Mouse (Mus musculus) midbrain, embryonic 11.5 days (tissue): ENCODE results near the gene Pdia6. TPM values are rescaled to one million over a fixed set of nuclear protein-coding genes. Genes with fewer than 3 reads are reported as not detected.

Experiments used
- ATAC-seq: fragments of 200-750 bp; cut with Nextera tagmentation; 2 replicates; pipeline ENCODE4 v1.8.0; 2017; ENCODE audit warnings: moderate TSS enrichment, moderate library complexity; ENCODE audit not compliant: low FRiP score
- DNase-seq: peaks from one replicate; pipeline ENCODE4 v3.0.0; 2015; ENCODE audit warnings: low spot score; ENCODE audit errors: missing footprints
- H3K27ac ChIP-seq: fragments of 300-500 bp; sonication (generic); 2 replicates; pipeline ENCODE4 v1.5.1; 2014; ENCODE audit warnings: low read depth, low read length
- H3K27me3 ChIP-seq: fragments of 300-500 bp; sonication (generic); 2 replicates; pipeline ENCODE4 v1.6.1; 2014; ENCODE audit warnings: mild to moderate bottlenecking, low read length, moderate library complexity, mixed read lengths; ENCODE audit not compliant: control insufficient read depth, insufficient read depth
- H3K36me3 ChIP-seq: fragments of 300-500 bp; sonication (generic); 2 replicates; pipeline ENCODE4 v1.6.1; 2014; ENCODE audit warnings: mild to moderate bottlenecking, low read length, moderate library complexity, mixed read lengths; ENCODE audit not compliant: control insufficient read depth, insufficient read depth
- H3K4me1 ChIP-seq: fragments of 300-500 bp; sonication (generic); 2 replicates; pipeline ENCODE4 v1.6.1; 2014; ENCODE audit warnings: low read length; ENCODE audit not compliant: control insufficient read depth, insufficient read depth
- H3K4me2 ChIP-seq: fragments of 300-500 bp; sonication (generic); 2 replicates; pipeline ENCODE4 v1.6.1; 2014; ENCODE audit warnings: mild to moderate bottlenecking, moderate library complexity
- H3K4me3 ChIP-seq: fragments of 300-500 bp; sonication (generic); 2 replicates; pipeline ENCODE4 v1.5.1; 2014; ENCODE audit warnings: low read depth, low read length
- H3K9ac ChIP-seq: fragments of 300-500 bp; sonication (generic); 2 replicates; pipeline ENCODE4 v1.6.1; 2014; ENCODE audit warnings: low read length
- H3K9me3 ChIP-seq: fragments of 300-500 bp; sonication (generic); 2 replicates; pipeline ENCODE4 v1.6.1; 2016; ENCODE audit warnings: low read length; ENCODE audit not compliant: control insufficient read depth
- WGBS: fragments of 180-500 bp; shearing (Covaris S2); extraction: QIAGEN DNeasy Blood & Tissue Kit; methylation state at CpG from one replicate; pipeline ENCODE4 v1.1.7; 2014; 5-methylcytosine and 5-hydroxymethylcytosine counted together
- polyA plus RNA-seq: library from polyadenylated mRNA; unstranded; fragments of >200 nt; fragmentation: Nextera tagmentation; extraction: Ambion mirVana; gene quantifications from 2 replicates; pipeline ENCODE4 v1.2.1, GENCODE M21; 2014

Pdia6 gene
- polyA plus RNA-seq, 1 experiment from 2014 or later = 540 TPM

DNA sequence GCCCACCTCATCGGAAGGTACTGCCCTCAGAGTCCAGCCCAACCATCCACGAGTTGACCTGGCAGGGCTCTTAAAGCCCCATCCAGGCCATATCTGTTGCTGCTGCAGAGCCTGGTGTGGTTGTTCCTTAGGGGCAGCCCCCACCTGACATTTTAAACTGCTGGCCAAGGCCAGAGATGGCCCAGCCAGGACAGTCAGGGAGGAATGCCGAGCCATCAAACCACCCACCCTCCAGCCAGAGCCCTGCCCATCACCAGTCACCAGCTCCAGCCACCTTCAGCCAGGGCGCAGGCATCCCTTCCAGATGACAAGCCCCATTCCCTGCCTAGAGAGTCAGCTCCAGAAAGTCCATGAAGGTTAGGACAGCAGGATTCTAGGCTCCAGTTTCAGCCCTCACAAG is 22.2 kb downstream of the Pdia6 start:
- 79% methylated on average over 4 of the region's 4 CpGs for WGBS
- no peak overlapping the region for H3K4me3 ChIP-seq
- H3K27me3 ChIP-seq = no peaks in the 10 kb centered on the region
- no peak for DNase-seq
- H3K27ac ChIP-seq = no peak overlapping the region
- H3K9me3 ChIP-seq = no peaks in the 10 kb centered on the region
- no peak overlapping the region for H3K4me2 ChIP-seq
- no peaks in the 10 kb centered on the region for H3K4me1 ChIP-seq
- no peak overlapping the region for H3K9ac ChIP-seq
- peaks cover 12% of the 10 kb centered on the region for H3K36me3 ChIP-seq
- no peak for ATAC-seq

DNA sequence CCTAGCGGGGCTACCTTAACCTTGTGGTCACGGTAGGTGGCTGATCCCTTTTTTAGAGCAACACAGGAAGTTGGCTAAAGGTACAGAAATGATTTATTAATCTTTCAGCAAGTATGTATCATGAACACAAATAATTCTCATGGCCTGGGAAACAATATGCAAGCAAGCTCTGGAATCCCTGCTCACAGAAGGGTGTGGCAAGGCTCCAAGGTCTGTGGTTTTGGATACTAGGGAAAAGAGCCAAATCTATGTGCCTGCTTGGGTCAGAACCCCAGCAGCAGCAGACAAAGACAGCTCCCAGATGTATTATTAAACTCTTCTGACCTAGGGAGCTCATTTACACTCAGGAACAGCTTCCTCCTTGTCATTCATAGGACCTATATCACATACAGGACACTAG is 22.7 kb downstream of the Pdia6 start:
- peaks cover 7% of the 10 kb centered on the region for H3K36me3 ChIP-seq
- no peak overlapping the region for H3K4me3 ChIP-seq
- ATAC-seq (no peak), DNase-seq (no peak)
- no peak overlapping the region for H3K4me2 ChIP-seq
- H3K4me1 ChIP-seq = no peaks in the 10 kb centered on the region
- WGBS = 78% methylated on average over 2 of the region's 2 CpGs
- no peaks in the 10 kb centered on the region for H3K9me3 ChIP-seq
- no peak overlapping the region for H3K27ac ChIP-seq
- no peaks in the 10 kb centered on the region for H3K27me3 ChIP-seq
- no peak overlapping the region for H3K9ac ChIP-seq

DNA sequence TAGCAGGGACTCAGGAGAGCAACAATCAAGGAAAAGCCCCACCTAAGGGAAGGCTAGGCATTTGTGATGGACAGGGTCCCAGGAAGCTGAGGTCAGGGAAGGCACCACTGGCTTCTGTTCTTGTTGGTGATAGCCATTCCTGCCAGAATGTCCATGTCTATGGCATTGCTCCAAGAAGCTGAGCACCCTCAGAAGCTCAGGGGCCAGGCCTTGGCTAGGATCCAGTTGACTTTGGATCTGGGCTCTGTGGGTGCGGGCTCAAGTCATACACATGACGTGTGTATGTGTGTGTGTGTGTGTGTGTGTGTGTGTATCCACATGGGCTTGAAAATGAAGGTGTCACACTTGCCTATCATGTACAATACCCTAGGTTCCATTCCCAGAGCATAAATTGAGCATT is 23.6 kb downstream of the Pdia6 start:
- Histone ChIP-seq H3K4me2 (no peak overlapping the region), H3K9me3 (no peaks in the 10 kb centered on the region), H3K27me3 (no peaks in the 10 kb centered on the region), H3K9ac (no peak overlapping the region), H3K27ac (no peak overlapping the region), H3K36me3 (peaks cover 3% of the 10 kb centered on the region; the same call in 1 of the 2 replicates), H3K4me1 (no peaks in the 10 kb centered on the region), H3K4me3 (no peak overlapping the region)
- no peak for DNase-seq
- ATAC-seq = no peak
- 86% methylated on average over 2 of the region's 2 CpGs for WGBS

DNA sequence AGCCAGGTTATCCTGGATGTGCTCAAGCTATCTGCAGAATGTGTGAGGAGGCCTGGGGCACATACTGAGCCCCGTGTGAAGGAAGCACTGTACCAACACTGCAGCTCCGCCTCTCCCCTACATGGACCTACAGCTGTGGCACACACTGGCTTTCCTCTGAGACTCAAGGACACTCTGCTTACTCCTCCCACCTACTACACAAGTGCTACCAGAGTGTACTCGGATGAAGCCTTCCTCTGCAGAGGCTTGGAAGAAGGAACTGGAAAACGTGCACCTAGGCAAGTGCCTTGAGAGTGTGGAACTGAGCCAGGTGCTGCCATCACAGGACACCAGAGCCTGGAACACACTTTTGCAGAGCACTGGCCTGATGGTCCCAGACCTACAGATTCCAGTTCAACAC is 24.2 kb downstream of the Pdia6 start:
- ATAC-seq (no peak), DNase-seq (no peak)
- Histone ChIP-seq H3K4me1 (no peaks in the 10 kb centered on the region), H3K4me2 (no peak overlapping the region), H3K27me3 (no peaks in the 10 kb centered on the region), H3K9ac (no peak overlapping the region), H3K4me3 (no peak overlapping the region), H3K27ac (no peak overlapping the region), H3K36me3 (no peaks in the 10 kb centered on the region), H3K9me3 (no peaks in the 10 kb centered on the region)
- WGBS = 78% methylated on average over 4 of the region's 4 CpGs

DNA sequence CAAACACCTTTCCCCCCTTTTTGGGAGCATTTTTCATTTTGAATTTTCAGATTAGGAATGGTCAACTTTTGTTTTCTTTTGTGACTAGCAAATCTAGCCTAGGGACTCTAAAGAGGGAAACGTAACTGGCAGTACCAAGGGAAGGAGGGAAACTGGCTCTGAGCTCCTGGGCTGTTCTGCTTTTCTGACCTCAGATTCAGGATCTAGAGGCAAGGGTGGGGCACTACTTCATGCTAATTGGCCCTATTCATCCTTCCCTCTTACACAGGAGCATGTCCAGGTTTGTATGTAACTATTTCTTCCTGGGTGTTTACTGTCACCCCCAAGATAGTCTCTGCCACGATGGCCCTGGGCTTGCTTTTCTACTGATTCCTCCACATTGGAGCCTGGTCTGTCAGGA is 30.6 kb downstream of the Pdia6 start:
- Histone ChIP-seq H3K9ac (no peak overlapping the region), H3K36me3 (no peaks in the 10 kb centered on the region), H3K27me3 (no peaks in the 10 kb centered on the region), H3K4me1 (no peaks in the 10 kb centered on the region), H3K4me3 (no peak overlapping the region), H3K9me3 (no peaks in the 10 kb centered on the region), H3K27ac (no peak overlapping the region), H3K4me2 (no peak overlapping the region)
- no peak for ATAC-seq
- DNase-seq = no peak
- 80% methylated on average over 2 of the region's 2 CpGs for WGBS

DNA sequence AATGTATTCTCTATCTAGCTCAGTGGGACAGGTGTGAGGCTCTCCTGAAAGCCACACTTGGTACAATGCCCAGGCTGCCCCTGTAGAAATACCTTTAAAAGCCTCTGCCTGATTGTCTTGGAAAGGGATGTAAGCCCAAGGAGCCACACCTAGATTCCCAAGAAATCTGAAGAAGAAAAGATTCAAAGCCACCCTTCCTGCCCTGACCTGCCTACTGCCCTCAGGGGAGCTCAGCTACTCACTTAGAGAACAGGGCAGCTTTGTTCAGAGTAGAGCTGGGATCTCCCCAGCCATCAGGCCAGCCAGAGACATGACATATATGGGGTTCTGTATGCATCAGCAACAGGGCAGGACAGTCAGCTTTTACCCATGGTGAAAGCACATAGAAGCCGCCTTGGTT is 33.6 kb downstream of the Pdia6 start:
- Histone ChIP-seq H3K9me3 (no peaks in the 10 kb centered on the region), H3K27me3 (no peaks in the 10 kb centered on the region), H3K9ac (no peak overlapping the region), H3K27ac (no peak overlapping the region), H3K36me3 (no peaks in the 10 kb centered on the region), H3K4me3 (no peak overlapping the region), H3K4me2 (no peak overlapping the region), H3K4me1 (no peaks in the 10 kb centered on the region)
- DNase-seq = no peak
- WGBS = 86% methylated on average over 1 of the region's 1 CpGs
- no peak for ATAC-seq

DNA sequence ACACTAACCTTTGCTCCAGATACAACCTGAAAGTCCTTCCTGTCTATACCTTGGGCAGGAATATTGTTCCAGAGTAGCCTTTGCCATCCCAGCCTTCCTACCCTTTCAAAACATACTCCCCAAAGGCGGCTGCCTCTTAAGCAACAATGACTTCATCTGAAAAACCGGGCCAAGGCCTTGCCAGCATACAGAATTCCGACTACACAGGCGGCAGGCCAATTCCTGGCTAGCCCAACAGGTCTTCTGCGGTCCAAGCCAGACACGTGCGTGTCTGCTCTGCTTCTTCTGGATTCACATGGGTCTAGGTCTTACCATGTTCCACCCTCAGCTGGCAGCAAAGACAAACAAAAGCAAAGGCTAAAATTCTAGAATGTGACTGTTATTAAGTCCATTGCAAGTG is 39.1 kb downstream of the Pdia6 start:
- Histone ChIP-seq H3K36me3 (no peaks in the 10 kb centered on the region), H3K4me3 (no peak overlapping the region), H3K4me2 (no peak overlapping the region), H3K9me3 (no peaks in the 10 kb centered on the region), H3K9ac (no peak overlapping the region), H3K4me1 (no peaks in the 10 kb centered on the region), H3K27me3 (no peaks in the 10 kb centered on the region), H3K27ac (no peak overlapping the region)
- DNase-seq = no peak
- 89% methylated on average over 7 of the region's 7 CpGs for WGBS
- ATAC-seq = no peak

DNA sequence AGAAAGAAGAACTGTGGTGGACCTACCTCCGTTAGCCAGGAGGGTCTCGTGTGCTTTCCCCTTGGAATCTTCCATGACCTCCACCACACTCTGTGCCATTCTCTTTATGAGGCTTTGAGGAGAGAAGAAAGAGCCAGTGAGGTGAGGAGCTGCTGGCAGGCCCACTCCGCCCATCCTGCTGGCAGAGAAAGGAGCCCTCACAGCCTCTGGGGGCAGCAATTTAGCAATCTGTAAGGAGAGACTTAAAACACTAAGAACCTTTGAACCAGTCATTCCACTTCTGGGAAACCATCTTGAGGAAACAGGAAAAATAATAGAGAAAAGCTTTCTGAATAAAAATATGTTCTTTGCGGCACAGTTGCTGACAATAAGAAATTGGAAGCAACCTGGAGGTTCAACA is 41.9 kb downstream of the Pdia6 start:
- H3K27me3 ChIP-seq = no peaks in the 10 kb centered on the region
- H3K4me1 ChIP-seq = no peaks in the 10 kb centered on the region
- no peak overlapping the region for H3K4me2 ChIP-seq
- no peak overlapping the region for H3K27ac ChIP-seq
- 58% methylated on average over 4 of the region's 4 CpGs for WGBS
- no peaks in the 10 kb centered on the region for H3K36me3 ChIP-seq
- no peaks in the 10 kb centered on the region for H3K9me3 ChIP-seq
- no peak overlapping the region for H3K4me3 ChIP-seq
- no peak overlapping the region for H3K9ac ChIP-seq
- DNase-seq = no peak
- ATAC-seq = no peak

DNA sequence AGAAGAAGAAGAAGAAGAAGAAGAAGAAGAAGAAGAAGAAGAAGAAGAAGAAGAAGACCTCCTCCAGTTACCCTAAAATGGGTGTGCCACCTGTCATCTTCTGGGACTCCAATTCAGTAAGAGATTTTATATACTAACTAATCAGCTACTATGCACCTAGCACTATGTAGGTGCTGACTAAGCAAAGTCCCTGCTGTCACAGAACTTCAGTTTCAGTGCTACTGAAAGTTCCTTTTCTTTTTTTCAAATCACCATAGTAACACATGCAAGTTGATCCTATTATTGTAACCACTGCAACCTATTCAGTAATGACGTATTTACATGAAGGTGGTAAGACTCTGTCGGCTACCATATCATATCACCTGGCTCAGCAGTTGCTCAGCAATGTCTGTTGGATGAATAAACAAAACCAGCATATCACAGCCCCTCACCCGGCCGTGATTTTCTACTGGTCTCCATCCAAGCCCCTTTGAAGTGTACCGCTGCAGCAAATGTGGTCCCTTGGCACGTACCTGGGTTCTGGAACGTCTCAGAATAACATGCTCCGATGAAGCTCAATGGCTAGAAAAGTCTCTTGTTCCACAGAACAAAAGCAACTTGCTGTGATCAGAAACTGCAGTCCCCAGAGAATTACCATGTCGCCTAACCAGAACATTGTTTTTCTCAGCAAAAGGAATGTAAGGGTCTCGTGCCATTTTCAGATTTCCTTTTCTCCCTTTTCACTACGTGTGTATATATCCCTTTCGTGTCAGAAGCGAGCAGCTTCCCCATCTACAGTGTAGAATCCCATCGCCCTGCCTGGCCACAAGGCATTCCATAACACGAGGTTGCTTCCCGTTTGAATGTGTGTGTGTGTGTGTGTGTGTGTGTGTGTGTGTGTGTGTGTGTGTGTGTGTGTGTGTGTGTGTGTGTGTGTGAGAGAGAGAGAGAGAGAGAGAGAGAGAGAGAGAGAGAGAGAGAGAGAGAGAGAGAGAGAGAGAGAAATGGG is 44.8 kb downstream of the Pdia6 start:
- no peaks in the 10 kb centered on the region for H3K4me1 ChIP-seq
- H3K4me2 ChIP-seq = no peak overlapping the region
- H3K4me3 ChIP-seq = no peak overlapping the region
- no peak for DNase-seq
- no peaks in the 10 kb centered on the region for H3K27me3 ChIP-seq
- H3K27ac ChIP-seq = no peak overlapping the region
- WGBS = 52% methylated on average over 16 of the region's 16 CpGs
- no peaks in the 10 kb centered on the region for H3K9me3 ChIP-seq
- no peak overlapping the region for H3K9ac ChIP-seq
- no peaks in the 10 kb centered on the region for H3K36me3 ChIP-seq
- ATAC-seq = no peak
